Mouse (Mus musculus): ENCODE measurements at regions not wholly inside any gene's neighbourhood (a gene's known extent, or its start where the extent isn't known, plus 50 kb on each side); places are given as distances from the start of the nearest gene placed in this dataset.
A peak's percentile ranks its signal among the peaks of the same experiment; 100 is the strongest.

DNA sequence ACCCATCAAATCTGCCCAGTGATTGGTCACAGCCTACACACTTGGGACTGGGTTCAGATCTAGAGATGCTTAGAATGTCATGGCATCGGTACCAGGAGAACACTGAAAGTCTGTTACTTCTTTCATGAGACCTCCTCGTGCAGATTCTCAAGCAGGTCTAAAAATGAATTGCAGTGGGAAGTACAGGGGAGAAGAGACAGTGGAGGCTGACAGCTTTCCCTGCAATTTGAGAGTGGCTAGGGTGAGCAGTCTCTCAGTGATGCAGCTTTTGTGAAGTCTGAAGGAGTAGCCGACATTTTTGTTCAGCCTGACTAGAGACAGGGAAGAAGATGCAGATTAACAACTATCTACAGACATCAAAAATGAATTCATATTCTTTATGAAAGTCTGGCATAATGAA is 112.5 kb downstream of the Fam198b start:
- DNase-seq (ENCODE audit: low spot score), result no peak

DNA sequence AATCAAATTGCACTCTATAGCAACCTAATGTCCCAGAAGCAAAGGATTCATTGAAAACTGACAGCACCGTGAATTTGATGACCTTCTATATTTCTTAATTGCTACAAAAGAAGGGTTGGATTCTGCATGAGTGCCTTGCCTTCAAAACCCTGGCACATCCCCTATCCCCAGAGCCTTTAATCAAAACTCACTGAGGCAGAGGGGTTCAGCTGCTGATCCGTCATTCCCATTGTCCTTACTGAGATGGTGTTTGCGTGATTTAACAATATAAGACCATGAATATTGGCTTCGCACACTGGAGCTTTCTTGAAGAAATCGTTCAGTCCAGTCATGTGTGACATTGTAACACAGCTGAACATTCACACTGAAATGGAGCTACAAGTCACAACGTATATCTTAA is 118.0 kb downstream of the Fam198b start:
- no peak for DNase-seq (ENCODE audit: low spot score)

DNA sequence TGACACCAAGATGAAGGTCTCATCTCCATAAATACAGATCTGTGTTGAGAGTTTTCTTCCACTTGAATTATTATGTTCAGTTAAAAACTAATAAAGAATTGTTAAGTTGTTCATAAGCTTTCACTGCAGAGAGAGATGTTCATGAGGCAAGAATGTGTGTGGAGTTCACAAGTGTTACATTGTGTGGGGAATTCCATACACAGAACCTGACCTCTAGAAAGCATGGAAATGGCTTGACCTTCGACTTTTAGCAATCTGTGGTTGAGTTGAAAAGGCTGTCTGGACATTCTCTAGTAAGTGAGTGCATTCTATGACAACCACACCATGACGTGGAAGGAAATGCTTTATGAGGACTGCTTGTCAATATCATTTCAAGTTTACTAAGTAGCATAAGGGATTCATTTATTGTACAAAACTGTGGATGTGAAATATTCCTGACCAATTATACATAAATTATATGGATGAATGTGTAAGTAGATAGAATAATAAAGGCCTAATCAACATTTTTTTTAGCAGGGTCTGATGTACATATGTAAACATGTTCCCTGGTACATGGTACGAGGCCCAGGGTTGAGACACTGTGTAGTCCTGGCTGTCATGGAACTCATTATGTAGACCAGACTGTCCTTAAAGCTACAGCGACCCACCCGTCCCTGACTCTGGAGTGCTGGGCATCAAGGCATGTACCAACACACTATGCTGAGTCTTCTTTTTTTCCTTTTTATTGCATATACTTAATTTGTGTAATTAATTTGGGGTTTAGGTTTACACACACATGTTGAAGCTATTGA is 119.2 kb downstream of the Fam198b start:
- no peak for DNase-seq (ENCODE audit: low spot score)

DNA sequence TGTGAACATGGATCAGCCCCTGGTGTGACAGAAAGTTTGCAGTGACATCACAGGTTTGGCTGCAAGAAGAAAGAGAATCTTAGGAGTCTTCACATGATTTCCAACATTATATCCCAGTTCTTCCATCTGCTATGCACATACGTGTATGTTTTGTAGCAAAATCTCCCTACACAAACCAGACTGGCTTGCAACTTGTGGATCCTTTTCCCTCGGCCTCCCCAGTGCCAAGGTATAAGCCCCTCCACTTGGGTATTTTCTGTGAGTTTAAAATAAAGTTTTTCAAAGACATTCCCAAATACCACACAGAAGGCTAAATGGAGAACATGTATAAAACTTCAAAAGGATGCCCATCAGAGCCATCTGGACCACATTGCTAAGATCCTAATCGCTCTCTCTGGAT is 120.2 kb downstream of the Fam198b start:
- no peak for DNase-seq (ENCODE audit: low spot score)

DNA sequence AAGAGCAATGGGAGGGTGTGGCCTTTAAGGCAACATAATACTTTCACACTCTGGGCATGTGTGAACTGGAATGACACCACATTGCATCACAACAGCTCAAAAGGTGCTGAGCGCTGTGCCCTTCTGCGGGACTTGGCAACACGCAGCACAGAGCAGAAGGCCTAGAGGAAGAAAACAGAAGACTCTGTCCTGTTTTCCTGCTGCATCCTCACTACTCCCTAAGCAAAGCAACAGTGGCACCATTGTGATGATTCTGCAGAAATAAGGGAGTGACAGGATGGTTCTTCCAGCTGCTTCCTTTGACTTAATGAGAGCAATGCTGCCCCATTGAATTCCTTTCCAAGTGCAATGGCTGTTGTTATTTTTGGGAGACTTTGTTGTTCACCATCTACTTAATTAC is 120.6 kb downstream of the Fam198b start:
- DNase-seq (ENCODE audit: low spot score), result peak; percentile 16

DNA sequence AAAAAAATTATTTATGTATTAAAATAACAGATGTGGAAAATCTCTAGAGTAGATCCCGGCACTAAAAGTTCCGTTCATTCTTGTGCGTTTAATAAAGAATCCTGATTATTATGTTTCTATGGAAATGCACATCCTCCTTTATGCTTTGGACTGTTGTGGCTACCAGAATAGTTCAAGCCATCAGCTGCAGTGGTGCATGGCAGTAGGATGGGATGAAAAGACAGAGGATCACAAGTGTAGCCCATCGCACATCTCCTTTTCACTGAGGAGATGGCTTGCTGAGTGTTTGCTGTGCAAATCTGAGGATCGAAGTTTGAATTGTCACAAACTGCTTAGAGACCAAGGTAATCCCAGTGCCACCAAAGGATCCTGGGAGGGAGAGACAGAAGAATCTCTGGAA is 121.0 kb downstream of the Fam198b start:
- DNase-seq (ENCODE audit: low spot score), result no peak

DNA sequence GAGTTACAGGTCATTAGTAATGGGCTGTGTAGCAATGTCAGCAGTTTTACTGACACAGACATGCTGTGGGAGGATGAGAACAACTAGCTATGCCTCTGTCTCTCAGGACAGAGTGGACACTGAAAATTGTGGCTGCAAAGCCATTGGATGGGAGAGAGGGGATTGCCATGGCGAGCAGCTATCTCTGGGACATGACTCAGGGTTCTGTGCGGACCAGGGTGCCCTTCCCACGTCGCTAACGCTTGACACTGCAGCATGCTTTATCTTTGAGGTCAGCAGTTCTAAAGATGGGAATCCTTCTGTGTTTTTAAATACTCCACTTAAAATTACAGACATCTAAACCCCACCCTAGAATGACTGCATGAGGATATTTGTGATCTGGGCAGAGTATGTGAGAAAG is 121.9 kb downstream of the Fam198b start:
- no peak for DNase-seq (ENCODE audit: low spot score)

DNA sequence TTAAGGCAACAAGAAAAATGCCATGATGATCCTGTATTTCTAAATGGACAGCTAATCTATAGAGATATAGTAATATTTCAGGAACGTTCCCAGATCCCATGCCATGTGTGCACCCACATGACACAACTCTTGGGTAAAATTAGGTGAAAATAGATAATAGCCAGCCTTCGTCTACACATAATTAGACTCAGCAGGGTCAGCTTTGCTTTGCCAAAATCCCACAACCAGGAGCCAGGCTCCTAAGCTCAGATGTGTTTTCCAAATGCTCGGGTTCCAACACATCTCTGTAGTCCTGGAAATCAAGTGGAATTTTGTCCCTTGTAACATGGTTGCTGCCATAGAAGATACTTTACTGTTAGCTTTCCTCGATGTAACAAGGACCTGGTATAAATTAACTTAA is 122.7 kb downstream of the Fam198b start:
- DNase-seq (ENCODE audit: low spot score), result no peak

DNA sequence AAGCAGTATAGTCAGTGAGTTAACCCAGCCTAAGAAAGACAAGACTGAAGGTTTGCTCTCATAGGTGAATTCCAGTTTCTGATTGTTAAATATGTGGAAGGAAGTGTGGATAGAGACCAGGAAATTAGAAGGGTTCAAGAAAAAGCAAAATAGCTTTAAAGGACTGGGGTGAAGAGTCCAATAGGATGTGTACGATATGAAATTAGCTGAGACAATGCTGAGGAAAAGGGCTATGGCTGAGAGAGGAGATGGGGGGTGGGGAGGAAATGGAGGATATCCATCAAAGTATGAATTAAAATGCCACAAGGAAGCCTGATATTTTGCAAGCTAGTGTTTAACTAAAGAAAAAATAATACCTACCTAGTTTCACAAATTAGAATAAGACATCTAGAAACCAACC is 124.9 kb downstream of the Fam198b start:
- no peak for DNase-seq (ENCODE audit: low spot score)

DNA sequence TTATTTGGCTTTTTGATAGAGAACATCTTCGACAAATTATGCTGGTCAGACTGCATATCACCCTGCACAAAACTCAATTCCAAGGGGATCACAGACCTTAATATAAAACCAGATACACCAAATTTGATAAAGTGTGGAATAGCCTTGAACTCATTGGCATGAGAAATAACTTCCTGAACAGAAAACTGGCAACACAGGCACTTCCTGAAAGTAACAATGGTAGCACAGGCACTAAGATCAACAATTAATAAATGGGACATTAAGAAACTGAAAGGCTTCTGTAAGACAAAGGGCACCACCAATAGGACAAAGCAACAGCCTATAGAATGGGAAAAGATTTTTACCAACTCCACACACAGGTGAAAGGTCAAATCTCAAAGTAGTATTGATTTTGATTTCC is 141.5 kb downstream of the Fam198b start:
- no peak for DNase-seq (ENCODE audit: low spot score)

DNA sequence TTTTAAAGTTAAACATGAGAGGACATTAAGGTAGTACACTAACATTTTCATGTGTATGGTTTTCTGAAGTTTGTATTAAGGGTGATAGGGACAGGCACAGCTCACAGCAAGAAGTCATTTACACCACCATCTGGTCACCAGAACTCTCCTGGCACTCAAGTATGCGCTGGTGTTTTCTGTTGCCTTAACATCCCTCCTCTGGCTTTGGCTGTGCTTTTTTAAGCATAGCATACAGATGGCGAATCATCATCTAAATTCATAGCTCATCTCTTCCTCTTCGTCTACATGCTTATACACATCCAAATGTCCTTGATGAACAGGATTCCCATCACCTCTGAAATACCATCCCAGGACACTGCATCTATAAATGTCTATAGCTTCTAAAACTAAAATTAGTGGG is 148.7 kb downstream of the Fam198b start:
- peak; percentile 48 for DNase-seq (ENCODE audit: low spot score)

DNA sequence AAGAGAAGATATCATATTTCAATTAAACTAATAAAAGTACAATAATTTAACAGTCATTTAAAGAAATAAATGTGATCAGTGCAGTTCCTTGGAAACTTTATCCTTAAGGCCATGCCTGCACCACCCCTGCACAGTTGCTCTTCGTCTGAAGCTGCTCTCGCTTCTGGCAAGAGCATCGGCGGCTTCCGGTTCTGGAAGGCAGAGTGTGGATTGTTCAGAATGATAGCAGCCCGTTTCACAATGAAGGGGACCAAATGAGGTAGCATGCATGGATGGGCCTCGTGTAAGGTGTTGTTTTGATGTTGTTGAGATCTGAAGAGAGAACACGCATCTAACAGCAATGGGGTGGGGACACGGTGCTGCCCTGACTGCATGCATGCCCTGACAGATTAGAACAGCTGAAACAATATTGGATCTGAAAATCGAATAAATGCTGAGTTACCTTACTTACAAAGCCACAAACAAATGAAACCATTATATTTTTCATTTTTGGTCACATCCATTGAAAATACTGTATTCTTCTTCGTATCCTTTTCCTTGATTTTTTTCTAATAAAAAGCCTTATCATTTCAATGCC is 154.3 kb downstream of the Fam198b start:
- no peak for DNase-seq (ENCODE audit: low spot score)

DNA sequence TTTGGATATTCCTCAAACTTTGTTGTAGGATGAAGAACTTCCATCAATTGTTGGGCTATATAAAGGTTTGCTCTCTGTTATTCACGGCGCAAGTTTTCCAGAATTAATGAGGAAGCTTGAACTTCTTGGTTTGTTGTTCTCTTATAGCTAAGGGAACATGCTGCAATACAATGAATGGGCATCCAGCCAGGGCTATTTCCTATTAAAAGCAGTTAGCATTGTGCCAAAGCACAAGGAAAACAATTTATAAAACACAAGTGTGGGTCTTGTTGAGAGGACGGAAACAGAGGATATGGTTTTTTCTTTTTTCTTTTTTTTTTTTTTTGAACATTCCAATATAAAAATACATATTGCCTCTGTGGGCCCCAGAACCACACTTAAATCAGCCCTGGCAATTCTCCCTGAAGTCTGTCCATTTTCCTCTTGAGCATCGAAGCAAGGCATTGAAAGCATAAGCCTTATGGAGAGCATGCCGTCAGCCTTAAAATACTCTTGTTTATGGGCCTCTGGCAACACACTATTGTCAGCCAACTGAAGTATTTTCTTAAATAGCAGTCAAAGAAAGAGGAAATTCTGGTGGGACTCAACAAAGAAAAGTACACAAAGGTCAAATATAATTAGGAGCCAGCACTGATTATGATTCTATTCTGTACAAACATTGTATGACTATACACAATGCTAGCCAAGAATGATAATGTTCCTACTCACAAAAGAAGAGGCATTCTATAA is 158.6 kb downstream of the Fam198b start:
- peak; percentile 15 for DNase-seq (ENCODE audit: low spot score)

DNA sequence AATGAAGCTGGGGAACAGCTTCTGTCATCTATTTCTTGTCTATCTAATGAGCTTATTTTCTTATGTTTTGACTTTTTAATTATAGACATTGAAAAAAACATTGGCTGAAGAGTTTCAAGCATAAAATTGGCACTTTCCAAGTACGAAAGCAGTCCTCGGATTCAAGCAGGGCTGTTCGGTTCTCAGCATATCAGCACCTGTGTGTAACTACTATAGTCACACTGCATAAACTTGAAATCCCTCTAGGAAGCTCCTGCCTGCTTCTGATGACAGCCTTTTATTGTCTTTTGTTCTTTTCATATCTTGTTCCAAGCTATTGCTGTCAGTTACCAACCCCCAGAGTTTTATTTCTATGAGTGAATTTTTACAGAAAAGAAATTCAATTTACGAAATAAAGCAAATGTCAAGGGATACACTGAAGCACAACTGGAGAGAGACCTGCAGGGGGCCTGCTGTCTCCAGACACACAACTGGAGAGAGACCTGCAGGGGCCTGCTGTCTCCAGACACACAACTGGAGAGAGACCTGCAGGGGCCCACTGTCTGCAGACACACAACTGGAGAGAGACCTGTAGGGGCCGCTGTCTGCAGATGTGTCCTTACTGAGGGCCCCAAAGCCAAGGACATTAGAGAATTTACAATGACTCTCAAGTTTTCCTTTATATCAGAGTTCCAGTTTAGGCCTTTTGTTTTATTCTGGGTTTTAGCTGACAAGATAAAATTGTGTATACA is 165.3 kb downstream of the Fam198b start:
- DNase-seq (ENCODE audit: low spot score), result no peak

DNA sequence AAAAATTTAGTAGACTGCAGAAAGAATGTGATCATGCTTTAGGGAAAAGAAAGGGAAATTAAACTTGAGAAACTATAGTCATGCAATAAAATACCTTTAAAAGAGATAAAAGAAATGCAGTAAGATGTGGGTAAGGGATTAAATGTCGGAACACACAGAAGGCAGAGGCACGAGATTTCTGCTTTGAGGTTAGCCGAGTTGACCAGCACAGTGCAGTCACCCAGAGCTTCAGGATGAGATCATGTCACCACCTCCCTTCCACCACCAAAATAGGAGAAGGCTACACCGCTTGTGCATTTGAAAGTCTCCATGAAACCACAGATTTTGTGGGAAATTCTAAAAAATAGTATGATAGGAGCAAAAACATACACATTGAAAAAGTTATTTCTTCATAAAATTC is 166.6 kb downstream of the Fam198b start:
- no peak for DNase-seq (ENCODE audit: low spot score)

DNA sequence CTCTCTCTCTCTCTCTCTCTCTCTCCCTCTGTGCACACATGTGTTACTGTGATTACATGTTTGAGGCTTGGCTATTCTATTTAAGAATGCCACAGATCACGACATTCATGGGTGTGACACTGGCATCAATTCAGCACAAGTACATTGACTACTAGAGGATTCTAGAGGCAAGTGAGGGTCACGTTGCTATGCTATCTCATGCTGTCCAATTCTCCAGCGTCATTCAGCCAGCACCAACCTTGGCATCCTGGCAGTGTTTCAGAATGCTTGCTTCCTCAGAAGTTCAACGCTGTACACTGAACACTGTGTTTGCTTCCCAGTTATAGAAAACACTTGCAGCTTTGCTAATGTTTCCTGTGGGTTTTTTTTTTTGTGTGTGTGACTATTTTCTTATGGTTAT is 167.6 kb downstream of the Fam198b start:
- no peak for DNase-seq (ENCODE audit: low spot score)

DNA sequence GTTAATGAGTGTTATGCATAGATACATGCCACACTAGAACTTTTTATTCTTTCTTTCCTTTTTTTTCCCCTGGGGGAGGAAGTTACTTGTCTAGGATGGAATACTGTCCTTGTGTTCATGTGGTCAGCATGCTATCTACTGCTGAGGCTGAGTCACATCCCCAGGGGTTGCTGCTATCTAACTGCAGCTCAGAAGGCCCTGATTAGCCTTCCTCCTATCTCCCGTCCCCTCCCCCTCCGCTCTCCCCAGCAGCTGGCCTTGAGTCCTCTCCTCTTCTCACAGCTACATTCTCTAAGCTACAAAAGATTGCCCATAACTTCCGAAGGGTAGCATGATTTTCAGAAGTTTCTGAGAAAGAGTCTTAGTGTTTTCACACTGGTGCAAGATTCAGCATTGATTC is 168.5 kb downstream of the Fam198b start:
- DNase-seq (ENCODE audit: low spot score), result no peak

DNA sequence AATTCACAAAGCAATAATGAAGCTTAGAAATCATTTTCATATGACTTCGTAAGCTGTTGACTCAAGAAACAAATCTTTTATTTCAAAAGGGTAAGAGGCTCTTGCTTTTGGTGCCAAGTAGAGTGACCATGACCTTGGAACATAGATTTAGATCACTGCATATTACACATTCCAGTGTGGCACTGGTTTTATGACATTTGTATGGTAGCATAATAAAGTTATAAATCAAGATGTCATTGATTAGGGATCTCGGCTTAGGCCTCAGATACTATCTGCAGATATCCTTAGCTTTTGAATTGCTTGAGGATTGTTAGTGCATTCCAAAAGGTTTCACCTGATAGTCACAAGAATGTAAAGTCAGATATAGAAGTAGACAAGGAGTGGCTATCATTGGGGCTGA is 169.1 kb downstream of the Fam198b start:
- DNase-seq (ENCODE audit: low spot score), result no peak

DNA sequence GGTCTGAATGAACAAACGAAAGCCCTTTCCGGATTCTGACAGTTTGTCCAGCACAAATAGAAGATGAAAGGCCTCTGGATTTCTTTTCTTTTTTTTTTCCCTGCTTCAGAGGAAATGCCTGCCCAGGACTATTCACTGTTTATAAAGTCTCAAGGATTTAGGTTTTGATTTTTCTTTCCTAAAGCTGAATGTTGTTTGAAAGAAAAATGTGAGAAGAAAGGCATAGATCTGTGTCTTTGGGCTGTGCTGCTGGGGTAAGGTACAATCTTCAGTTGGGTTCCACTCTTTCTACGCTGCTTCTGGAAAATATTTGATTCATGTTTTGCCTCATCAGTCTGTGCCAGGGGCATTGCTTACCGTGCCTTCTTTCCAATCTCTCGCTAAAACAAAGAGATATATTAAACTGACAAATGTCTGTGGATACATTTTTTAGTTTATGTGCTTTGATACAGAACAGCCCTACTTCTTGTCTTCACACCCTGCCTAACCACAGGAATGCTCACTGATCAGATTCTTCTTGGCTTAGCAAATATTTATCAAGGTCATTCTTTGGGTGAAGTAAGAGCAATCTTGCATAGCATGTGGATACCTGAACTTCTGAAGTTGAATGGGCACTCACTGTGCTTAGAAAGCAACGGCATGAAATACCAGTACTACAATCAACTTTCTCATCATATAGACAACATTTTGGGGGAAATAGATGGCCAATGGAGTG is 172.5 kb downstream of the Fam198b start:
- DNase-seq (ENCODE audit: low spot score), result no peak

DNA sequence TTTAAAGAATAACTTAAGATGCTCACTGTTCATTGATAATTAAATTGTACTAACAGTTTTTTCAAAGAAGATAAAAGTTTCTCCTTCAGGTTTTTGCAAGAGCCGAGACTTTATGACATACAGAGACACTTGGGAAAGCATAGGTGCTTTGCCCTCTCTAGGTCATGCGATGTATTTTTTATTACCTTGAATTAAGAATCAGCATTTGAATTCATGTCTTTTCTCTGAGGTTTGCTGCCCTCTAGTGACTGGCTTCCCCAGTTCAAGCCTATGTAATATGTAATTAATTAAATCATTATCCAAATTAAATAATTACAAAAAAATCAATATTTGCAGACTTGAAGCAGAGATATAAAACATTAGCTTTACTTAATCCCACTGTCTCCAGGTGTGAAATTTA is 174.4 kb downstream of the Fam198b start:
- peak; percentile 74 for DNase-seq (ENCODE audit: low spot score)

DNA sequence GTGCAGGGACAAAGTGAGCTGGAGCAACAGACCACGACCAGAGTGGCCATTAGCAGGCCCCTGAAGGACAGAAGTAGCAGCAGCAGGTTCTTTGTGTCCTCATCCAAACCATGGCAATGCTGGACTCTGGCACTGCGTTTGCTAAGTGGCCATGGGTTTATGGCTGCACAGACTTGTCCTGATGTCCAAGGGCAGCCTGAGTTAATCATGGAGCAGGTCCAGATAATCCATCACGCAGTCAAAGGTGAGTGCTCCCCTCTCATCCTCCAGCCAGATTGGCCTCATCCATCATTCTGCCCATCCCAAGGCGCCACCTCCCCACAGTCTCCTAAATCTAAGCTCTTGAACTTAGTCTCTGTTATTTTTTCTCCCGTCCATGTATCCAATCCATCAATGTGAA is 186.4 kb downstream of the Fam198b start:
- no peak for DNase-seq (ENCODE audit: low spot score)

DNA sequence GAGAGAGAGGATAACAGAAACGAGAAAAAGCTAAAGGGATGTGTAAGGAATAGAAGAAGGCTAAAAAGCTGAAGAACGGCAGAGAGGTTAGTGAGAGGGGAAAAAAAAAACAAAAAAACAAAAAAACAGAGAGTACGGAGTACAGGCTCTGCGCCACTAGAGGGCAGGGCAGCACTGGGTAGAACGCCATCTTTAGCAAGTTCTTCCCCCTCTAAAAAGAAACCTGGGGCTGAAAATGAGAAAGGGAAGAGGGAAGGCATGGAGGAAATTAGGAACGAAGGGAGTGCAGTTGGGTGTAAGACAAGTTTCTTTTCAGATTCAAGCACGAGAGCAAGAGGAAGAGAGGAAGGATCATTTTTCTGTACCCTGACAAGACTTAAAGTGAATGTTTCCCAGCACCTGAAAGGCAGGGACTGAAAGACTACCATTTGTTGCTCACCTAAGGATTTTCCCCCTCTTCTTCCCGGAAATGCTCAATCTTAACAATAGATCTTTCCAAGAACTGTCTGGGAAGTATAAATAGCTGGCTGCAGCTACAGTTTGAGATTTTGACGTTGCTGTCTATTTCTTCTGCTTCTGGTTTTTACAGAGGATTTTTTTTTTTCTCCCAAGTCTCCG is 195.6 kb downstream of the Fam198b start:
- DNase-seq (ENCODE audit: low spot score), result peak; percentile 74

Measured in layer of hippocampus, adult 11-12 months (tissue).